Mouse (Mus musculus) small intestine, adult 2 months (tissue): ENCODE measurements around the gene Bard1. TPM values are rescaled to one million over a fixed set of nuclear protein-coding genes. Genes with fewer than 3 reads are reported as not detected.

Experiments used
- H3K27ac ChIP-seq: fragments of 200-500 bp; 2 replicates; pipeline ENCODE4 v1.5.1; 2012; ENCODE audit warnings: low read depth, low read length, control low read depth, inconsistent platforms; ENCODE audit not compliant: insufficient read depth
- H3K27me3 ChIP-seq: fragments of 200-500 bp; 2 replicates; pipeline ENCODE4 v1.6.1; 2012; ENCODE audit warnings: mild to moderate bottlenecking, moderate library complexity, low read length, inconsistent platforms; ENCODE audit not compliant: control insufficient read depth, insufficient read depth
- H3K36me3 ChIP-seq: fragments of 200-500 bp; 2 replicates; pipeline ENCODE4 v1.6.1; 2012; ENCODE audit warnings: mild to moderate bottlenecking, low read length, control low read depth, inconsistent platforms; ENCODE audit not compliant: control insufficient read depth, insufficient read depth
- H3K4me1 ChIP-seq: fragments of 200-500 bp; 2 replicates; pipeline ENCODE4 v1.6.1; 2012; ENCODE audit warnings: low read length, inconsistent platforms, mixed read lengths; ENCODE audit not compliant: control insufficient read depth, insufficient read depth, insufficient read length
- H3K4me3 ChIP-seq: fragments of 200-500 bp; 2 replicates; pipeline ENCODE4 v1.5.1; 2012; ENCODE audit warnings: low read depth, mild to moderate bottlenecking, control low read depth, inconsistent platforms, low read length, moderate library complexity
- CTCF ChIP-seq: fragments of 200-500 bp; IDR thresholded peaks from 2 replicates; pipeline ENCODE4 v1.5.1; 2012; ENCODE audit warnings: low read depth, mild to moderate bottlenecking, control low read depth, inconsistent platforms, low read length, moderate library complexity, mixed read lengths; ENCODE audit not compliant: insufficient replicate concordance, insufficient read length; ENCODE audit errors: extremely low read depth
- POLR2A ChIP-seq: fragments of 200-500 bp; IDR thresholded peaks from 2 replicates; pipeline ENCODE4 v1.6.1; 2012; ENCODE audit warnings: low read depth, mild to moderate bottlenecking, control low read depth, inconsistent platforms, low read length, moderate library complexity
- WGBS: fragments of 180-500 bp; shearing (Covaris S2); methylation state at CpG from one replicate; pipeline ENCODE4 v1.1.7; 2018; 5-methylcytosine and 5-hydroxymethylcytosine counted together
- polyA plus RNA-seq: library from polyadenylated mRNA; depleted of rRNA; stranded (reverse); fragments of >200 nt; gene quantifications from 2 replicates; pipeline ENCODE4 v1.2.3, GENCODE M21; 2012; rRNA removed

The Bard1 gene
- 0.47 and 1.2 TPM in 2 replicates for polyA plus RNA-seq

DNA sequence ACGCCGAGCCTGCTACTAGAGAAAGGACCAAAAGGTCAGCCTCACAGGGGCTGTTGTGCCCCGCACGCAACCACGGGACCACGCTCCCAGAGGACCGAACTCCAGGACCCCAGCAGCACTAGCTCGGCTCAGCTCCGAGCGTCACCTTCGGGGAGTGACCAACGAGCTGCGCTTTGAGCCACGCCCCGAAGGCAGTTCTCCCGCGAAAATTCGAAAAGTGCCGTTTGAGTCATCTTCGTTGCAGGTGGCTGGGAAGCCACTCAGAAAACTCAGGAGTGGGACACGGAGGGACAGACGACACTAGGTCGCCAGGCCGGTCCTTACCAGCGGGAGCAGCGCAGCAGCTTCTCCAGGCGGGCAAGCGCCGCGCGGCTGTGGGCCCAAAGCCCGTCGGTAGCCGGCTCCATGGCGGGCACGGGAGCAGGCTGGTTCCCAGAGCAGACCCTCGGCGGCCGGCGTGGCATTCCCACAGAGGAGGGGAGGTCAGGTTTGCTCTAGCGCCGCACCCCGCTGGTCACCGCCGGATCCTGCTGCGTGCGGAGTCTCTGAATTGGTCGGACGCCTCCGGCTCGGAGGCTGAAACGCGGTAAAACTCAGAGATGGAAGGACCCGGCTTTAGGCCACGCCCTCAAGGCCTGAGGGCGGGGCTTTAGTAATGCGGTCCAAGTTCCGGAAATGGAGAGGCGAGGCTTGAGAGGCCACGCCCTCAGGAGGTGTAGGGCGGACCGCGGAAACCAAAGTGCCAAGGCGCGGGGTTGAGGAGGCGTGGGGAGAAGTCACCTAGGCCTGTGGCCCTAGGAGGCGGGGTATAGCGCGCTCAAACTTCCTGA is at the start of gene Bard1:
Bard1 (minus strand) TSS at position 803 of the 830 bp plus-strand sequence.
- H3K27ac ChIP-seq: peak within 1 kb of the TSS; percentile 57
- H3K4me3 ChIP-seq: peak within 1 kb of the TSS; percentile 78
- H3K27me3 ChIP-seq: no peaks in the 10 kb centered on the region
- H3K36me3 ChIP-seq: no peaks in the 10 kb centered on the region
- peak; percentile 49; the same call in 1 of the 2 replicates for TF ChIP-seq POLR2A
- TF ChIP-seq CTCF: no peak
- H3K4me1 ChIP-seq: peaks cover 12% of the 10 kb centered on the region; the same call in 1 of the 2 replicates
- under 1% methylated on average over 69 of the region's 69 CpGs for WGBS

- H3K36me3 ChIP-seq: no peaks in the 10 kb centered on the region
- WGBS: 68% methylated on average over 4 of the region's 4 CpGs
- TF ChIP-seq CTCF: no peak
- no peak for TF ChIP-seq POLR2A
Observed at GRCm38 (mm10) chr1:71127171-71127570, 24.2 kb upstream of the Bard1 start.

DNA sequence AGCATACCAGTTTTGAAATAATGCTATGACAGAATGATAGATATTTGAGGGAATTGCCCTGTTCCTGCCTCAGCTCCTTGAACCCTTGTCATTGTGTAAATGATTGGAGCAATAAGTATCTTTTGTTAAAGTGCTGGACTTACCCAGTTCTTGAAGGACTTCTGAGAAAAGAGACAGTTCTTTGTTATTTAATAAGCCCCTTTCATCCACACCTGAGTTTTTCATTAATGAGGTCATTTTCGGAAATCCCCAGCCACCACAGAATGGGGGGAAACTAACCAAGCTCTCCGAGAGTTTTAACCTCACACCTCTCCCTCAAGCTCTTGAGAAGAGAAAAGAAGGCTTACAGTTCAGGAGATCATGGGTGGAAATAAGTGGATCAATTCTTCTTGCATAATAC is 15.6 kb upstream of the Bard1 start:
- Histone ChIP-seq H3K4me3 (no peak overlapping the region), H3K4me1 (no peaks in the 10 kb centered on the region), H3K27me3 (no peaks in the 10 kb centered on the region), H3K36me3 (no peaks in the 10 kb centered on the region), H3K27ac (no peak overlapping the region)
- TF ChIP-seq POLR2A (no peak), CTCF (no peak)
- WGBS: 76% methylated on average over 2 of the region's 2 CpGs

More at GRCm38 (mm10) chr1:71127171-71127570, 24.2 kb upstream of the Bard1 start:
- no peak overlapping the region for H3K27ac ChIP-seq
- H3K4me3 ChIP-seq: no peak overlapping the region
- no peaks in the 10 kb centered on the region for H3K4me1 ChIP-seq
- H3K27me3 ChIP-seq: no peaks in the 10 kb centered on the region

DNA sequence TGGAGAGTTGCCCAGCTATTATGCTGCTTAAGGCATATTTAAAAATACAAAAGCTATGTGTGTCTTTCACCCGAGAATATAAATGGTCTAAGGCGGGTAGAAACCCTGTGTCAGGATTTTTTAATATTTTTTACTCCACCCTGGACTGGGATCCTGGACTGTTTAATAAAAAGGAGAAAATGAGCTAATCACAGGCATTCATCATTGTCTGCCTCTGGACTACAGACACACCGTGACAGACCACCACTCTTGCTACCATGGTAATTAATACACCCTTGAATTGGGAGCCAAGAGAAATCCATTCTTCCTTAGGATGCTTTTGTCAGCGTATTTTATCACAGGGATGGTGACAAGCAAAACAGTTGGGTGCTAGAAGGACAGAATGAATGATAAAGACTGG is 14.3 kb upstream of the Bard1 start:
- Histone ChIP-seq H3K27ac (no peak overlapping the region), H3K4me3 (no peak overlapping the region), H3K27me3 (no peaks in the 10 kb centered on the region), H3K36me3 (no peaks in the 10 kb centered on the region), H3K4me1 (no peaks in the 10 kb centered on the region)
- 78% methylated on average over 4 of the region's 4 CpGs for WGBS
- TF ChIP-seq POLR2A: no peak
- no peak for TF ChIP-seq CTCF

DNA sequence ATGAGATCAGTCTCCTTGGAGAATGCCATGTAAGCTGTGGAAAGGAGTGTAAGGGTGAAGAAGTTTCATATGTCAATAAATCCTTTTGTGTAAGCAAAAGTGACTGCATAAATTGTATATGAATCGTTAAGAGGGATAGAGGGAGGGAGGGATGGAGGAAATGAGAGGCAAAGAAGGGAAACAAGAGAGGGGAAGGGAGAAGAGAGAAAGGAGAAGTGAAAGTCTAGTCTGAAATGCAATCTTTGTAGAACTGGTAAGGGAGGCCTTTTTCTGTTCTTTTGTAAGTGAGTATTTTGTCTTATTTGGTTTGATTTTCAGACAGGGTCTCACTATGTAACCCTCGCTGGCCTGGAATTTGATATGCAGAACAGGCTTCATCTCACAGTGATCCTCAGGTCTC is 12.8 kb upstream of the Bard1 start:
- Histone ChIP-seq H3K27me3 (no peaks in the 10 kb centered on the region), H3K4me1 (no peaks in the 10 kb centered on the region), H3K27ac (no peak overlapping the region), H3K36me3 (no peaks in the 10 kb centered on the region), H3K4me3 (no peak overlapping the region)
- 68% methylated on average over 2 of the region's 2 CpGs for WGBS
- TF ChIP-seq POLR2A: no peak
- no peak for TF ChIP-seq CTCF

- H3K4me3 ChIP-seq: no peak overlapping the region
- WGBS: 24% methylated on average over 10 of the region's 10 CpGs
Observed at GRCm38 (mm10) chr1:71109858-71110257, 6.9 kb upstream of the Bard1 start.

GRCm38 (mm10) chr1:71106127-71106526 is 3.2 kb upstream of the Bard1 start:
- Histone ChIP-seq H3K36me3 (no peaks in the 10 kb centered on the region), H3K4me3 (no peak overlapping the region), H3K27ac (no peak overlapping the region), H3K27me3 (no peaks in the 10 kb centered on the region), H3K4me1 (peaks cover 2% of the 10 kb centered on the region; the same call in 1 of the 2 replicates)
- no peak for TF ChIP-seq CTCF
- no peak for TF ChIP-seq POLR2A
- WGBS: 90% methylated on average over 6 of the region's 6 CpGs

More at GRCm38 (mm10) chr1:71109858-71110257, 6.9 kb upstream of the Bard1 start:
- no peaks in the 10 kb centered on the region for H3K27me3 ChIP-seq
- TF ChIP-seq POLR2A: no peak
- no peak for TF ChIP-seq CTCF
- no peaks in the 10 kb centered on the region for H3K4me1 ChIP-seq
- no peak overlapping the region for H3K27ac ChIP-seq
- no peaks in the 10 kb centered on the region for H3K36me3 ChIP-seq

DNA sequence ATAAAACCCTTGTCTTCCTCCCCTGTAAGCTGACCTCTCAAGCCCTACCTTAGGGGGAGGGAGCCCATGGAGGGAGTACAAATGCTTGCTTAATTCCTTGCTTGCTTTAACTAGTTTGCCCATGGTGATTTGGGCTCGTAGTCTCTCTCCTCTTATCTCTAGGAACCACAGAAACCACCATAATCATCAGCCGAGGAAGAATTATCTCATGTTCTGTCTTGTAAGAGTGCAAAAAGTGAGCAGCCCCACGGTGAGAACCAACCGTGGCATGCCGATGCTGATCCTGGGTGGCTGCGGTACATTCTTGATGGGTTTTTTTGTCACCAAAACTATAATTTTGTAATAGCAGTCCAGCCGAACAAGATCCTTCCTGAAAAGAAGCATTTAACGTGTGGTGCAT is 2.8 kb upstream of the Bard1 start:
- H3K27ac ChIP-seq: no peak overlapping the region
- H3K27me3 ChIP-seq: no peaks in the 10 kb centered on the region
- WGBS: 93% methylated on average over 8 of the region's 8 CpGs
- H3K4me1 ChIP-seq: peaks cover 2% of the 10 kb centered on the region; the same call in 1 of the 2 replicates
- no peak overlapping the region for H3K4me3 ChIP-seq
- no peaks in the 10 kb centered on the region for H3K36me3 ChIP-seq
- no peak for TF ChIP-seq POLR2A
- TF ChIP-seq CTCF: no peak
